In the genomic region with DNA sequence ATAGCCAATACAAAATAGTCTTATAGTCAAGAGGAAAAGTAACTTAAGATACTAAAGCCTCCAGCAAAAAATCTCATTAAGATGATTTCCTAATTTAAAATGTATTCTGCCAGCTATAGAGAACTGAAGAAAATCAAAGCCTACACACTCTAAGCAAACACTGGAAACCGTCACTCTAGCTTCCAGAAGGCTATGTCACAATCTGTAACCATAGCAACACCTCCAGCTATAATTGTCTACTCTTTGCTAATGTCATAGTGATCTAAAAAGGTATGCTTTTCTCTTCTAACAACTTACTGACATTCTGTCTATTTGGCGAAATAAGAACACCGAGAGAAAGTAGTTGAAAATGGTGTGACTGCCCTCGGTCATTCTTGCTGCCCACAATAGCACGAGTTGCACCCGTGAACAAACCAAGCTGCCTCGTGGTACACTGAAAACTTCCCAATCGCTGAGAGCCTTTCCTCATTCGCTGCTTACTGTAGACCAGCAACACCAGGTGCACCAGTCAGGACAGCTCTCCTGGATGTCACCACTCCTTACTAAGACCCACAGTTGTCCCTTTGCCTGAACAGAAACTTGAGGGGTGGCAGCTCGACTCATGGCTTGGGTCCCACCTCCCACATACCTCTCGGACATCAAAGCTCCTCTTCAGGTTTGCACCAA, we compare ENCODE assay signal across 15 mouse cellular contexts. TPM values are rescaled to one million over a fixed set of nuclear protein-coding genes. Genes with fewer than 3 reads are reported as not detected.
A peak's percentile ranks its signal among the peaks of the same experiment; 100 is the strongest.
DNase-seq lines count a peak whose midpoint lies in the region; ATAC-seq lines count a peak whose summit lies in the region.
"Had no signal": no experiment of that assay in that cellular context is flagged by ENCODE, and none has a peak within 500 bp of the region (broad histone marks: within the 10 kb centered on the region; RNA-seq: fewer than 3 reads in every experiment).

No protein-coding gene starts in this region.

- intact Hi-C loops in left cerebral cortex, postnatal 25 days (cut with DNase I), result no loop called here

- no peak overlapping the region for H3K4me2 ChIP-seq in hindbrain, embryonic 15.5 days
- no peak overlapping the region for H3K4me2 ChIP-seq in hindbrain, embryonic 12.5 days (replicated peaks)
- H3K4me2 ChIP-seq in midbrain, embryonic 15.5 days, result no peak overlapping the region
- no peak overlapping the region for H3K4me2 ChIP-seq in midbrain, embryonic 13.5 days (replicated peaks)
- no peak overlapping the region for H3K4me2 ChIP-seq in forebrain, embryonic 16.5 days (ENCODE audit: low read length)
- H3K4me2 ChIP-seq: heart, embryonic 11.5 days; lung, embryonic 14.5 days had no signal

- 74% methylated on average over 11 of the region's 11 CpGs for WGBS in hindbrain, embryonic 15.5 days
- WGBS in hindbrain, embryonic 12.5 days, result 80% methylated on average over 11 of the region's 11 CpGs
- WGBS in midbrain, embryonic 15.5 days, result 62% methylated on average over 11 of the region's 11 CpGs
- 72% methylated on average over 11 of the region's 11 CpGs for WGBS in midbrain, embryonic 13.5 days
- WGBS in forebrain, embryonic 16.5 days, result 62% methylated on average over 11 of the region's 11 CpGs

- H3K27me3 ChIP-seq in hindbrain, embryonic 15.5 days, result no peaks in the 10 kb centered on the region
- H3K27me3 ChIP-seq in hindbrain, embryonic 12.5 days, result no peaks in the 10 kb centered on the region
- no peaks in the 10 kb centered on the region for H3K27me3 ChIP-seq in midbrain, embryonic 15.5 days (replicated peaks)
- H3K27me3 ChIP-seq in midbrain, embryonic 13.5 days, result no peaks in the 10 kb centered on the region
- H3K27me3 ChIP-seq in forebrain, embryonic 16.5 days (replicated peaks; ENCODE audit: control insufficient read depth, insufficient read depth, low read length), result no peaks in the 10 kb centered on the region
- H3K27me3 ChIP-seq: megakaryocyte, embryonic 14.5 days had no signal

- no peaks in the 10 kb centered on the region for H3K9me3 ChIP-seq in hindbrain, embryonic 15.5 days
- no peaks in the 10 kb centered on the region for H3K9me3 ChIP-seq in hindbrain, embryonic 12.5 days (replicated peaks)
- no peaks in the 10 kb centered on the region for H3K9me3 ChIP-seq in midbrain, embryonic 15.5 days
- H3K9me3 ChIP-seq in midbrain, embryonic 13.5 days, result no peaks in the 10 kb centered on the region
- no peaks in the 10 kb centered on the region for H3K9me3 ChIP-seq in forebrain, embryonic 16.5 days (ENCODE audit: control insufficient read depth, low read length)
- H3K9me3 ChIP-seq: megakaryocyte, embryonic 14.5 days had no signal

- 0 out of 2 replicates have a peak, but pooled peaks cover 5% of the 10 kb centered on the region for H3K36me3 ChIP-seq in hindbrain, embryonic 15.5 days
- 0 out of 2 replicates have a peak, but pooled peaks cover 13% of the 10 kb centered on the region for H3K36me3 ChIP-seq in hindbrain, embryonic 12.5 days
- no peaks in the 10 kb centered on the region for H3K36me3 ChIP-seq in midbrain, embryonic 15.5 days (replicated peaks)
- peaks cover 12% of the 10 kb centered on the region; the same call in 1 of the 2 replicates for H3K36me3 ChIP-seq in midbrain, embryonic 13.5 days
- no peaks in the 10 kb centered on the region; the same call in 1 of the 2 replicates for H3K36me3 ChIP-seq in forebrain, embryonic 16.5 days (ENCODE audit: control insufficient read depth, insufficient read depth)

- ATAC-seq in hindbrain, embryonic 15.5 days (ENCODE audit: low FRiP score, low read depth), result peak; percentile 50; the same call in 1 of the 2 replicates
- ATAC-seq in hindbrain, embryonic 12.5 days (ENCODE audit: low FRiP score), result no peak
- peak; percentile 84 for ATAC-seq in midbrain, embryonic 15.5 days (replicated peaks)
- no peak for ATAC-seq in midbrain, embryonic 13.5 days
- peak; percentile 87 for ATAC-seq in forebrain, embryonic 16.5 days
- ATAC-seq: CD4-positive, CD25-positive, alpha-beta regulatory T cell, adult 4 months had no signal

- DNase-seq in left cerebral cortex, postnatal 25 days (ENCODE audit: low spot score in 2 of 2), result peak; percentile 34 to 74
- DNase-seq in ovary, postnatal 36 days (ENCODE audit: low spot score), result no peak
- DNase-seq: cerebellum, adult 18-20 months; heart, postnatal 36 days; kidney, adult 9 months; lung, embryonic 14.5 days; thymus, postnatal 25 days had no signal

- no peak overlapping the region for H3K4me3 ChIP-seq in hindbrain, embryonic 15.5 days
- H3K4me3 ChIP-seq in hindbrain, embryonic 12.5 days, result no peak overlapping the region
- H3K4me3 ChIP-seq in midbrain, embryonic 15.5 days, result no peak overlapping the region
- no peak overlapping the region for H3K4me3 ChIP-seq in midbrain, embryonic 13.5 days (replicated peaks)
- no peak overlapping the region for H3K4me3 ChIP-seq in forebrain, embryonic 16.5 days (replicated peaks; ENCODE audit: low read length)
- H3K4me3 ChIP-seq: megakaryocyte, embryonic 14.5 days had no signal

- no peak overlapping the region for H3K27ac ChIP-seq in hindbrain, embryonic 15.5 days (replicated peaks)
- no peak overlapping the region for H3K27ac ChIP-seq in hindbrain, embryonic 12.5 days
- no peak overlapping the region for H3K27ac ChIP-seq in midbrain, embryonic 15.5 days
- H3K27ac ChIP-seq in midbrain, embryonic 13.5 days, result no peak overlapping the region
- 0 out of 2 replicates have a peak overlapping the region, but pooled peaks have one; percentile 2 for H3K27ac ChIP-seq in forebrain, embryonic 16.5 days (ENCODE audit: low read length)

- H3K9ac ChIP-seq in hindbrain, embryonic 15.5 days, result no peak overlapping the region
- H3K9ac ChIP-seq in hindbrain, embryonic 12.5 days, result no peak overlapping the region
- H3K9ac ChIP-seq in midbrain, embryonic 15.5 days, result no peak overlapping the region
- H3K9ac ChIP-seq in midbrain, embryonic 13.5 days (replicated peaks), result no peak overlapping the region
- H3K9ac ChIP-seq in forebrain, embryonic 16.5 days (replicated peaks; ENCODE audit: low read depth, low read length), result no peak overlapping the region
- H3K9ac ChIP-seq: lung, embryonic 14.5 days had no signal

- H3K4me1 ChIP-seq in hindbrain, embryonic 15.5 days (replicated peaks), result no peaks in the 10 kb centered on the region; the same call in 1 of the 2 replicates
- H3K4me1 ChIP-seq in hindbrain, embryonic 12.5 days, result no peaks in the 10 kb centered on the region
- H3K4me1 ChIP-seq in midbrain, embryonic 15.5 days, result no peaks in the 10 kb centered on the region
- H3K4me1 ChIP-seq in midbrain, embryonic 13.5 days (replicated peaks), result peaks cover 5% of the 10 kb centered on the region; the same call in 1 of the 2 replicates
- H3K4me1 ChIP-seq in forebrain, embryonic 16.5 days (replicated peaks; ENCODE audit: control insufficient read depth, insufficient read depth, low read length), result no peaks in the 10 kb centered on the region
- H3K4me1 ChIP-seq: megakaryocyte, embryonic 14.5 days had no signal

RNA-seq across cellular contexts. Expression of gene Mccc2, which starts 48.3 kb away (rescaled TPM):
- polyA plus RNA-seq in hindbrain, embryonic 15.5 days (2015; fragmentation: Nextera tagmentation; extraction: Ambion mirVana), result 34.0 and 34.6 TPM in 2 replicates
- polyA plus RNA-seq in hindbrain, embryonic 12.5 days (2016; fragmentation: Nextera tagmentation; extraction: Ambion mirVana), result 36.4 and 37.9 TPM in 2 replicates
- polyA plus RNA-seq in midbrain, embryonic 15.5 days (2015; fragmentation: Nextera tagmentation; extraction: Ambion mirVana), result 29.9 and 30.0 TPM in 2 replicates
- 31.6 and 32.8 TPM in 2 replicates for polyA plus RNA-seq in midbrain, embryonic 13.5 days (2015; fragmentation: Nextera tagmentation; extraction: Ambion mirVana)
- polyA plus RNA-seq in forebrain, embryonic 16.5 days (2015; fragmentation: Nextera tagmentation; extraction: Ambion mirVana), result 30.5 and 34.4 TPM in 2 replicates
- 10 to 100 TPM; 19.0 to 20.3 TPM for total RNA-seq in left cerebral cortex, postnatal 25 days (2021)

Comparison
In these comparisons a context has a peak if more than half of its experiments do, and no peak if none do; other contexts are left out.
1. ATAC-seq: peak in hindbrain, embryonic 15.5 days (single experiment), midbrain, embryonic 15.5 days (single experiment) and forebrain, embryonic 16.5 days (single experiment); none in hindbrain, embryonic 12.5 days (single experiment) and midbrain, embryonic 13.5 days (single experiment).